Mouse (Mus musculus) cerebellum, adult 2 months (tissue): ENCODE data around the gene Gm20708. TPM values are rescaled to one million over a fixed set of nuclear protein-coding genes. Genes with fewer than 3 reads are reported as not detected.
A peak's percentile ranks its signal among the peaks of the same experiment; 100 is the strongest.
"Not testable (repeated sequence)": the region's sequence is repeated elsewhere in the genome, so short reads cannot be mapped to it uniquely, and the experiment has no call there.

Source experiments
- DNase-seq, 2 experiments: peaks; one replicate each; pipeline ENCODE4 v3.0.0; 2021
- H3K27ac ChIP-seq: fragments of 200-500 bp; 2 replicates; pipeline ENCODE4 v1.5.1; 2012; ENCODE audit warnings: low read length, control low read depth, inconsistent platforms; ENCODE audit not compliant: insufficient read depth
- H3K27me3 ChIP-seq: fragments of 200-500 bp; 2 replicates; pipeline ENCODE4 v1.6.1; 2012; ENCODE audit warnings: inconsistent platforms, mild to moderate bottlenecking, low read length, moderate library complexity; ENCODE audit not compliant: control insufficient read depth, insufficient read depth
- H3K4me1 ChIP-seq: fragments of 200-500 bp; 2 replicates; pipeline ENCODE4 v1.6.1; 2011; ENCODE audit warnings: low read length; ENCODE audit not compliant: control insufficient read depth, insufficient read depth
- H3K4me3 ChIP-seq: fragments of 200-500 bp; replicated peaks from 2 replicates; pipeline ENCODE3; 2011; ENCODE audit warnings: mild to moderate bottlenecking, low read depth, low read length, control low read depth; ENCODE audit not compliant: insufficient read depth
- CTCF ChIP-seq: fragments of 200-500 bp; IDR thresholded peaks from 2 replicates; pipeline ENCODE4 v1.5.1; 2011; ENCODE audit warnings: low read depth, mild to moderate bottlenecking, control low read depth, low read length, moderate library complexity, borderline replicate concordance; ENCODE audit not compliant: insufficient read depth
- POLR2A ChIP-seq: fragments of 200-500 bp; IDR thresholded peaks from 2 replicates; pipeline ENCODE4 v1.6.1; 2011; ENCODE audit warnings: low read length, control low read depth, borderline replicate concordance; ENCODE audit not compliant: insufficient read depth
- WGBS: fragments of 180-500 bp; shearing (Covaris S2); methylation state at CpG from one replicate; pipeline ENCODE4 v1.1.7; 2018; 5-methylcytosine and 5-hydroxymethylcytosine counted together
- polyA plus RNA-seq: library from polyadenylated mRNA; depleted of rRNA; stranded (reverse); fragments of >200 nt; gene quantifications from 2 replicates; pipeline ENCODE4 v1.2.3, GENCODE M21; 2012

Gm20708 gene
- polyA plus RNA-seq, 1 experiment: 0.93 TPM

DNA sequence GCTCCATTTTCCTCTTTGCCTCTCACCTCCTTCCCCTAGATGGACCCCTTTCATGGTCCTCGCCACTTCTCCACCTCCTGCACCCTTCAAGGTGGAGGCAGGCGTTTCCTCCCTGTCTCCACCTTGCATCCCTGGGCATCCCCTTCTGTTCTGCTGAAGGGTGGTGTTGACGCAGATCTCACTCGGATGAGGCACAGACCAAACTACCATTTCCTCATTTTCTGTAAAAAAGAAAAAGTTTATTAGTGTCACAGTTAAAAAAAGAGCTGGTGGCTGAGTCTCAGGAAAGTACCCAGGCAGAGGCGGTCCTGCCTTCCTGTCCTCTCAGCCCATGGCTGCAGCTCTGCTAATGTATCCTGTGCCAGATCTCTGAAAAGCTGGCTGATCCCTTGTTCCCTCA is 10.3 kb upstream of the Gm20708 start:
- no peaks in the 10 kb centered on the region; the same call in 1 of the 2 replicates for H3K27me3 ChIP-seq

GRCm38 (mm10) chr11:117800038-117800437 is 9.4 kb upstream of the Gm20708 start:
- H3K27me3 ChIP-seq: no peaks in the 10 kb centered on the region; the same call in 1 of the 2 replicates
- 87% methylated on average over 7 of the region's 7 CpGs for WGBS
- no peaks in the 10 kb centered on the region for H3K4me1 ChIP-seq
- H3K27ac ChIP-seq: no peak overlapping the region
- TF ChIP-seq POLR2A: no peak
- TF ChIP-seq CTCF: no peak
- no peak overlapping the region for H3K4me3 ChIP-seq
- DNase-seq: no peak

More for the DNA sequence above, 10.3 kb upstream of the Gm20708 start:
- Histone ChIP-seq H3K4me3 (no peak overlapping the region), H3K27ac (no peak overlapping the region), H3K4me1 (no peaks in the 10 kb centered on the region)
- no peak for DNase-seq
- WGBS: 74% methylated on average over 5 of the region's 5 CpGs
- TF ChIP-seq POLR2A (no peak), CTCF (no peak)

GRCm38 (mm10) chr11:117801650-117802049 is 7.8 kb upstream of the Gm20708 start:
- WGBS: 78% methylated on average over 7 of the region's 7 CpGs

GRCm38 (mm10) chr11:117803166-117803688 is 6.2 kb upstream of the Gm20708 start:
- Histone ChIP-seq H3K4me1 (no peaks in the 10 kb centered on the region), H3K27ac (no peak overlapping the region), H3K27me3 (no peaks in the 10 kb centered on the region), H3K4me3 (no peak overlapping the region)
- DNase-seq: no peak
- TF ChIP-seq CTCF (no peak), POLR2A (no peak)
- 83% methylated on average over 3 of the region's 3 CpGs for WGBS

More at GRCm38 (mm10) chr11:117801650-117802049, 7.8 kb upstream of the Gm20708 start:
- no peak for DNase-seq
- Histone ChIP-seq H3K27ac (no peak overlapping the region), H3K27me3 (no peaks in the 10 kb centered on the region; the same call in 1 of the 2 replicates), H3K4me1 (no peaks in the 10 kb centered on the region), H3K4me3 (no peak overlapping the region)
- no peak for TF ChIP-seq POLR2A
- no peak for TF ChIP-seq CTCF

- H3K27me3 ChIP-seq: no peaks in the 10 kb centered on the region; the same call in 1 of the 2 replicates
- H3K4me1 ChIP-seq: peaks cover 6% of the 10 kb centered on the region; the same call in 1 of the 2 replicates
- 94% methylated on average over 6 of the region's 6 CpGs for WGBS
- H3K27ac ChIP-seq: no peak overlapping the region
- H3K4me3 ChIP-seq: no peak overlapping the region
- no peak for DNase-seq
- no peak for TF ChIP-seq CTCF
- no peak for TF ChIP-seq POLR2A
These were observed 2.7 kb upstream of the Gm20708 start for GRCm38 (mm10) chr11:117806781-117807180.

DNA sequence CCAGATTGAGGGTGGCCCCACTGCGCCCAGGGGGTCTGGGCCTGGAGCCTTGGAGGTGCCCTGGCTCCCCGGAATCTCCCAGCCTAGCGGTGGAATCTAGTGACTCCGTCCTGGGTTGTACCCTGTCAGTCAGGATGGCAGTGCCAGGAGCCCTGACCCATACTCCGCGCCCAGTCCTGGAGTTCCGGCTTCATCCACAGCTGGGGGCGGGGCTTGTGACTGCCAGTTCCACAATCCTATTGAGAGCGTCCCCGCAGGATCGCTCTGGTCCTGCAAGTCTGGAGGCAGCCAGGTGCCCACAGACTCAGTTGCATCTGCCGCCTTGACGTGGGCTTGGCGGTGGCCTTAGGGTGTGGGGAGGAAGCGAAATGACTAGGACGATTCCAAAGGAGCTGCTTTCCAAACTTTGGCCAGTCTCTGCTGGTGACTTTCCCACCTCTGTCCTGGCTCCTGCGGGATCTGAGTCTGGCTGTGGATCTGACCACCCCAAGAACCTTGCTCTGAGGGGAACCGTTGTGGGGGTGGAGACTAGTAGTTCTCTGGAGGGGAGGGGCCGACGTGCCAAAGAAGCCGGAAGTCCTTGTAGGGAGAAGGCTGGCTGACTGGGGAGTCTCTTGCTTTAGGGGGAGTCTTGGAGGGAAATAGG is 1.1 kb downstream of the Gm20708 start:
- Histone ChIP-seq H3K27me3 (no peaks in the 10 kb centered on the region; the same call in 1 of the 2 replicates), H3K4me1 (peaks cover 8% of the 10 kb centered on the region), H3K27ac (no peak overlapping the region), H3K4me3 (peak overlapping the region; percentile 52)
- WGBS: 1% methylated on average over 21 of the region's 21 CpGs
- TF ChIP-seq CTCF (peak; percentile 31; the same call in 1 of the 2 replicates), POLR2A (no peak)
- DNase-seq: peak; percentile 42 to 47

DNA sequence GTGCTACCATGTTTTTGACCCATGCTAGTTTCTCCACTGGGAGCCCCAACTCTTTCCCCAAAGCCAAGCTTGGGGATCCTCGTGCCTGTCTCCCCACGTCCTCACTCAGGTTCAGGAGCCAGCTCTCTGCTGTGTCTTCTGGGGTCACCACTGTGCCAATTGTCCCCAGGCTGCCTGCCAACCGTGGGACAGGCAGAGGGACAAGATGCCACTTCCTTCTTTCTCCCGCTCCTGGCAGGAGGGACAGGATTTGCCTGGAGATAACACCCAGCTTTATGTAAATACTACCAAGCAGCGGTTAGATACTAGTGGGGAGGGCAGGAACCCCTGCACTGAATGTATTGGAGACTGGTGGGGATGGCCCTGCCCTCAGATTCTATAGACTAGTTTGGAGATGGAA is 4.4 kb downstream of the Gm20708 start:
- Histone ChIP-seq H3K27ac (no peak overlapping the region), H3K4me1 (peaks cover 11% of the 10 kb centered on the region), H3K4me3 (no peak overlapping the region), H3K27me3 (no peaks in the 10 kb centered on the region; the same call in 1 of the 2 replicates)
- no peak for DNase-seq
- TF ChIP-seq POLR2A (no peak), CTCF (no peak)
- WGBS: 22% methylated on average over 5 of the region's 5 CpGs

- no peak for TF ChIP-seq POLR2A
- no peak for TF ChIP-seq CTCF
- DNase-seq: no peak
- H3K27ac ChIP-seq: no peak overlapping the region
- peaks cover 19% of the 10 kb centered on the region for H3K4me1 ChIP-seq
- no peaks in the 10 kb centered on the region for H3K27me3 ChIP-seq
- H3K4me3 ChIP-seq: no peak overlapping the region
- 89% methylated on average over 6 of the region's 6 CpGs for WGBS
These were observed 5.4 kb downstream of the Gm20708 start for GRCm38 (mm10) chr11:117814704-117815366.

- WGBS: 89% methylated on average over 9 of the region's 9 CpGs
- DNase-seq, H3K27ac ChIP-seq, H3K4me3 ChIP-seq, H3K27me3 ChIP-seq: not testable (repeated sequence)
- peaks cover 13% of the 10 kb centered on the region for H3K4me1 ChIP-seq
These were observed 6.4 kb downstream of the Gm20708 start for GRCm38 (mm10) chr11:117815850-117816249.
